Mouse (Mus musculus) forebrain, embryonic 11.5 days (tissue): ENCODE data around the gene Syne3. TPM values are rescaled to one million over a fixed set of nuclear protein-coding genes. Genes with fewer than 3 reads are reported as not detected.

Experiments used
- ATAC-seq: fragments of 200-750 bp; cut with Nextera tagmentation; replicated peaks from 2 replicates; pipeline ENCODE4 v1.8.0; 2017; ENCODE audit warnings: moderate TSS enrichment; ENCODE audit not compliant: low FRiP score
- DNase-seq: peaks from one replicate; pipeline ENCODE4 v3.0.0-alpha.2; 2017; ENCODE audit warnings: low spot score
- H3K27ac ChIP-seq: fragments of 300-500 bp; sonication (generic); 2 replicates; pipeline ENCODE4 v1.5.1; 2014; ENCODE audit warnings: low read depth, low read length
- H3K27me3 ChIP-seq: fragments of 300-500 bp; sonication (generic); 2 replicates; pipeline ENCODE4 v1.6.1; 2014; ENCODE audit warnings: mild to moderate bottlenecking, low read length, mixed read lengths; ENCODE audit not compliant: control insufficient read depth, insufficient read depth
- H3K36me3 ChIP-seq: fragments of 300-500 bp; sonication (generic); 2 replicates; pipeline ENCODE4 v1.6.1; 2014; ENCODE audit warnings: mild to moderate bottlenecking, low read length, moderate library complexity, mixed read lengths; ENCODE audit not compliant: control insufficient read depth, insufficient read depth
- H3K4me1 ChIP-seq: fragments of 300-500 bp; sonication (generic); replicated peaks from 2 replicates; pipeline ENCODE4 v1.6.1; 2014; ENCODE audit warnings: low read length, mixed read lengths; ENCODE audit not compliant: control insufficient read depth, insufficient read depth
- H3K4me2 ChIP-seq: fragments of 300-500 bp; sonication (generic); 2 replicates; pipeline ENCODE4 v1.6.1; 2014; ENCODE audit warnings: low read depth, mild to moderate bottlenecking, low read length, moderate library complexity, mixed read lengths; ENCODE audit not compliant: severe bottlenecking
- H3K4me3 ChIP-seq: fragments of 300-500 bp; sonication (generic); 2 replicates; pipeline ENCODE4 v1.5.1; 2014; ENCODE audit warnings: low read depth, low read length
- H3K9ac ChIP-seq: fragments of 300-500 bp; sonication (generic); 2 replicates; pipeline ENCODE4 v1.6.1; 2014; ENCODE audit warnings: low read length
- H3K9me3 ChIP-seq: fragments of 300-500 bp; sonication (generic); 2 replicates; pipeline ENCODE4 v1.6.1; 2016; ENCODE audit warnings: low read length, mixed read lengths; ENCODE audit not compliant: control insufficient read depth
- WGBS: fragments of 180-500 bp; shearing (Covaris S2); extraction: QIAGEN DNeasy Blood & Tissue Kit; methylation state at CpG from one replicate; pipeline ENCODE4 v1.1.7; 2014; 5-methylcytosine and 5-hydroxymethylcytosine counted together
- polyA plus RNA-seq: library from polyadenylated mRNA; unstranded; fragments of >200 nt; fragmentation: Nextera tagmentation; extraction: Ambion mirVana; gene quantifications from 2 replicates; pipeline ENCODE4 v1.2.1, GENCODE M21; 2014

Syne3 gene
- polyA plus RNA-seq, 1 experiment from 2014 or later: 0.20 TPM

- Histone ChIP-seq H3K9me3 (no peaks in the 10 kb centered on the region), H3K4me2 (no peak overlapping the region), H3K9ac (no peak overlapping the region), H3K36me3 (no peaks in the 10 kb centered on the region; the same call in 1 of the 2 replicates), H3K4me1 (0 out of 2 replicates have a peak, but pooled peaks cover 3% of the 10 kb centered on the region), H3K27me3 (no peaks in the 10 kb centered on the region), H3K27ac (no peak overlapping the region), H3K4me3 (no peak overlapping the region)
- no peak for DNase-seq
- 91% methylated on average over 7 of the region's 7 CpGs for WGBS
- no peak for ATAC-seq
These were observed 31.3 kb upstream of the Syne3 start for GRCm38 (mm10) chr12:105040950-105041349.

GRCm38 (mm10) chr12:105039578-105040289 lies 30.1 kb upstream of the Syne3 start:
- DNase-seq: no peak
- Histone ChIP-seq H3K4me1 (0 out of 2 replicates have a peak, but pooled peaks cover 3% of the 10 kb centered on the region), H3K4me2 (no peak overlapping the region), H3K9ac (no peak overlapping the region), H3K4me3 (no peak overlapping the region), H3K9me3 (no peaks in the 10 kb centered on the region), H3K36me3 (no peaks in the 10 kb centered on the region; the same call in 1 of the 2 replicates), H3K27me3 (no peaks in the 10 kb centered on the region), H3K27ac (no peak overlapping the region)
- ATAC-seq: no peak
- 73% methylated on average over 12 of the region's 12 CpGs for WGBS

GRCm38 (mm10) chr12:105038918-105039317 lies 29.3 kb upstream of the Syne3 start:
- Histone ChIP-seq H3K9ac (no peak overlapping the region), H3K4me2 (no peak overlapping the region), H3K4me1 (peaks cover 6% of the 10 kb centered on the region; the same call in 1 of the 2 replicates), H3K9me3 (no peaks in the 10 kb centered on the region), H3K4me3 (no peak overlapping the region), H3K36me3 (no peaks in the 10 kb centered on the region; the same call in 1 of the 2 replicates), H3K27me3 (no peaks in the 10 kb centered on the region), H3K27ac (no peak overlapping the region)
- DNase-seq: no peak
- no peak for ATAC-seq
- 84% methylated on average over 7 of the region's 7 CpGs for WGBS

GRCm38 (mm10) chr12:105038211-105038610 lies 28.6 kb upstream of the Syne3 start:
- DNase-seq: no peak
- H3K27me3 ChIP-seq: no peaks in the 10 kb centered on the region
- no peak for ATAC-seq
- 90% methylated on average over 11 of the region's 11 CpGs for WGBS
- no peaks in the 10 kb centered on the region; the same call in 1 of the 2 replicates for H3K36me3 ChIP-seq
- no peaks in the 10 kb centered on the region for H3K9me3 ChIP-seq
- no peak overlapping the region for H3K4me2 ChIP-seq
- H3K27ac ChIP-seq: no peak overlapping the region
- H3K4me3 ChIP-seq: no peak overlapping the region
- H3K4me1 ChIP-seq: peaks cover 11% of the 10 kb centered on the region; the same call in 1 of the 2 replicates
- no peak overlapping the region for H3K9ac ChIP-seq

- ATAC-seq: no peak
- Histone ChIP-seq H3K4me1 (peaks cover 14% of the 10 kb centered on the region; the same call in 1 of the 2 replicates), H3K27me3 (no peaks in the 10 kb centered on the region), H3K9ac (no peak overlapping the region), H3K4me3 (peak overlapping the region; percentile 88), H3K36me3 (peaks cover 8% of the 10 kb centered on the region; the same call in 1 of the 2 replicates), H3K27ac (no peak overlapping the region), H3K9me3 (no peaks in the 10 kb centered on the region), H3K4me2 (peak overlapping the region; percentile 82; the same call in 1 of the 2 replicates)
- WGBS: 79% methylated on average over 14 of the region's 14 CpGs
- no peak for DNase-seq
These were observed 24.6 kb upstream of the Syne3 start for GRCm38 (mm10) chr12:105034130-105034769.

- ATAC-seq: peak; percentile 55
- Histone ChIP-seq H3K4me3 (peak overlapping the region; percentile 88), H3K27me3 (no peaks in the 10 kb centered on the region), H3K36me3 (peaks cover 8% of the 10 kb centered on the region; the same call in 1 of the 2 replicates), H3K9me3 (no peaks in the 10 kb centered on the region), H3K4me1 (peaks cover 14% of the 10 kb centered on the region; the same call in 1 of the 2 replicates), H3K9ac (peak overlapping the region; percentile 88), H3K27ac (0 out of 2 replicates have a peak overlapping the region, but pooled peaks have one; percentile 37), H3K4me2 (peak overlapping the region; percentile 82)
- peak; percentile 77 for DNase-seq
- WGBS: 2% methylated on average over 45 of the region's 45 CpGs
These were observed 23.5 kb upstream of the Syne3 start for GRCm38 (mm10) chr12:105032832-105033775.

GRCm38 (mm10) chr12:105032147-105032831 lies 22.7 kb upstream of the Syne3 start, which contains the start of gene Glrx5:
Gene Glrx5, plus strand, starts transcription at chr12:105032688.
- under 1% methylated on average over 72 of the region's 72 CpGs for WGBS
- Histone ChIP-seq H3K9ac (peak within 1 kb of the TSS; percentile 88), H3K27ac (peak within 1 kb of the TSS; percentile 41; the same call in 1 of the 2 replicates), H3K4me3 (peak within 1 kb of the TSS; percentile 88), H3K9me3 (no peaks in the 10 kb centered on the region), H3K4me1 (peaks cover 14% of the 10 kb centered on the region; the same call in 1 of the 2 replicates), H3K4me2 (peak within 1 kb of the TSS; percentile 87), H3K27me3 (no peaks in the 10 kb centered on the region), H3K36me3 (peaks cover 8% of the 10 kb centered on the region; the same call in 1 of the 2 replicates)
- DNase-seq (peak; percentile 98), ATAC-seq (peak; percentile 100)
